Mouse (Mus musculus) neural tube, embryonic 11.5 days (tissue): ENCODE measurements around the gene Gm20388. TPM values are rescaled to one million over a fixed set of nuclear protein-coding genes. Genes with fewer than 3 reads are reported as not detected.

Source experiments
- ATAC-seq: fragments of 200-750 bp; cut with Nextera tagmentation; 2 replicates; pipeline ENCODE4 v1.8.0; 2017; ENCODE audit warnings: moderate number of reproducible peaks, mild to moderate bottlenecking, moderate TSS enrichment, moderate library complexity; ENCODE audit not compliant: insufficient read depth, low FRiP score, low TSS enrichment
- DNase-seq: peaks from one replicate; pipeline ENCODE4 v3.0.0-alpha.2; 2015; ENCODE audit warnings: low spot score
- H3K27ac ChIP-seq: fragments of 300-500 bp; sonication (generic); 2 replicates; pipeline ENCODE4 v1.5.1; 2014; ENCODE audit warnings: low read depth, mild to moderate bottlenecking, low read length
- H3K27me3 ChIP-seq: fragments of 300-500 bp; sonication (generic); 2 replicates; pipeline ENCODE4 v1.6.1; 2014; ENCODE audit warnings: mild to moderate bottlenecking, low read length, mixed read lengths; ENCODE audit not compliant: control insufficient read depth, insufficient read depth
- H3K36me3 ChIP-seq: fragments of 300-500 bp; sonication (generic); 2 replicates; pipeline ENCODE4 v1.6.1; 2014; ENCODE audit warnings: mild to moderate bottlenecking, low read length, moderate library complexity, mixed read lengths; ENCODE audit not compliant: control insufficient read depth, insufficient read depth
- H3K4me1 ChIP-seq: fragments of 300-500 bp; sonication (generic); 2 replicates; pipeline ENCODE4 v1.6.1; 2014; ENCODE audit warnings: low read length, mixed read lengths; ENCODE audit not compliant: control insufficient read depth, insufficient read depth
- H3K4me2 ChIP-seq: fragments of 300-500 bp; sonication (generic); 2 replicates; pipeline ENCODE4 v1.6.1; 2014; ENCODE audit warnings: low read depth, mild to moderate bottlenecking, moderate library complexity
- H3K4me3 ChIP-seq: fragments of 300-500 bp; sonication (generic); 2 replicates; pipeline ENCODE4 v1.5.1; 2014; ENCODE audit warnings: low read depth, low read length
- H3K9ac ChIP-seq: fragments of 300-500 bp; sonication (generic); 2 replicates; pipeline ENCODE4 v1.6.1; 2014; ENCODE audit warnings: mild to moderate bottlenecking, low read length
- H3K9me3 ChIP-seq: fragments of 300-500 bp; sonication (generic); 2 replicates; pipeline ENCODE4 v1.6.1; 2016; ENCODE audit warnings: low read length; ENCODE audit not compliant: control insufficient read depth
- WGBS: fragments of 180-500 bp; shearing (Covaris S2); extraction: QIAGEN DNeasy Blood & Tissue Kit; methylation state at CpG from one replicate; pipeline ENCODE4 v1.1.7; 2014; 5-methylcytosine and 5-hydroxymethylcytosine counted together
- polyA plus RNA-seq: library from polyadenylated mRNA; unstranded; fragments of >200 nt; fragmentation: Nextera tagmentation; extraction: Ambion mirVana; gene quantifications from 2 replicates; pipeline ENCODE4 v1.2.1, GENCODE M21; 2014

The Gm20388 gene
- polyA plus RNA-seq: not detected in 2 replicates

DNA sequence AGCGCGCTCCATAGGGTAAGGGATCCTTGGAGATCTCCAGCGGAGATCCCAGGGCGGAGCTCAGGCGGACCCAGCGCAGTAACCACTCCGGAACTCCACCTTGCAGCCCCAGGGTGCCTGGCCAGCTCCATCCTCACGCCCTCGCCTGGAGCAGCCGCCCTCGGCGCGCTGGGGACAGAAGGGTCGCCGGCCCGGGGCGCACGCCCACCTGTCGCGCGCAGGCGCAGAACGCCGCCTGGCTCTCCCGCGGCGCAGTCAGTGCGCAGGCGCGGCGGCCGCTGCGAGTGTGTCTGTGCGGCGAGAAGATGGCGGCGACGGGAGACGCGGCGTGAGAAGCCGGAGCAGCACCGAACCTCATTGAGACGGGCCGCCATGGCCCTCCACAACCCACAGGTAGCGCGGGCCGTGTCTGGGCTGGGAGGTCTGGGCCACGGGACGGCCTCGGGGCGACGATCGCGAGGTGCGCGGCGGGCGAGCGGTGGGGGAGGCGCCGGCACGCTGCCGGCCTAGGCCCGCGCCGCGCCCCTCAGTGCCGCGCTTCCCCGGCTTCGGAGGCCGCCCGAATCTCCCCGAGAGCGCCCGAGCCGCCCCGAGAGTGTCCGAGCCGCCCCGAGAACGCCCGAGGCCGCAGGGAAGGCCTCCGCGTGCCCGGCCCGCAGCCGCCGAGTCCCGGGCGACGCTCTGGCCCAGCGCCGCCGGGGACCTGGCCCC lies at the start of gene Gm20388:
Gene Gm20388 (plus strand): TSS at position 295 of the 711 bp plus-strand sequence.
- H3K9me3 ChIP-seq: no peaks in the 10 kb centered on the region
- peak within 1 kb of the TSS; percentile 76 for H3K4me2 ChIP-seq
- ATAC-seq (peak; percentile 89), DNase-seq (peak; percentile 96)
- H3K36me3 ChIP-seq: no peaks in the 10 kb centered on the region
- H3K27ac ChIP-seq: peak within 1 kb of the TSS; percentile 80
- WGBS: under 1% methylated on average over 51 of the region's 97 CpGs
- H3K4me1 ChIP-seq: peaks cover 22% of the 10 kb centered on the region
- H3K4me3 ChIP-seq: peak within 1 kb of the TSS; percentile 89
- no peaks in the 10 kb centered on the region for H3K27me3 ChIP-seq
- peak within 1 kb of the TSS; percentile 92 for H3K9ac ChIP-seq

DNA sequence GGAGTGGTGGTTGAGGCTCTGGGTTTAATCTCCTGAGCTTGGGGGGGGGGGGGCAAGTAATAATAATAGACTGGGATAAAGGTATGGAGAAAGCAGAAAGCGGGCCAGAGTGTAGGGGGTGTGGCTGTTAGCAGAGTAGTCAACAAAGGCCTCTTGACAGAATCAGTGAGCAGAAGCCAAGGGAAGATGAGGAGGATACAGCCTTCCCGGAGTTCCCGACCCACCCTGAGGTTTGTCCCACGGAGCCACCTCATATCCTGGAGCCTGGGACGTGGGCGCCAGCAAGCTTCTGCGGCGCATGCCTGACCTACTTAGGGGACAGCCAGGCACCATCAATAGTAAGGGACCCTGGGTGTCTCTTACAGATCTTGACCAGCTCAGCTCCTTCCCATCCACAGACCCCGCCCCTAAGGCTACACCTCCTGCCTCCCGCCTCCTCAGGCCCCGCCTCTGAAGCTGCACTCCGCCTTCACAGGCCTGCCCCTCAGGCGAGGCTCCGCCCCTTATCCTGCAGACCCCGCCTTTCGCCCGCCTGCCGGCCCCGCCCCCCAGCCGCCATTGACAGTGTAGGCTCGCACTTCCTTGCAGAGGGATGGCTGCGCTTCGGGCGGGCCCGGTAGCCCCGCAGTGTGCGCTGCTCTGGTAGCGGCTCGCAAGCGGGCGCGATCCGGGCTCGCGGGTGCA lies 48.8 kb upstream of the Gm20388 start, which contains the start of gene Klhl36:
Gene Klhl36 (plus strand): TSS at position 561 of the 684 bp plus-strand sequence.
- 1% methylated on average over 34 of the region's 35 CpGs for WGBS
- Histone ChIP-seq H3K9me3 (no peaks in the 10 kb centered on the region), H3K4me3 (peak within 1 kb of the TSS; percentile 65), H3K4me1 (no peaks in the 10 kb centered on the region), H3K27ac (no peak within 1 kb of the TSS), H3K27me3 (0 out of 2 replicates have a peak, but pooled peaks cover 3% of the 10 kb centered on the region), H3K4me2 (peak within 1 kb of the TSS; percentile 64), H3K9ac (peak within 1 kb of the TSS; percentile 71), H3K36me3 (no peaks in the 10 kb centered on the region)
- DNase-seq: peak; percentile 95
- peak; percentile 95 for ATAC-seq

DNA sequence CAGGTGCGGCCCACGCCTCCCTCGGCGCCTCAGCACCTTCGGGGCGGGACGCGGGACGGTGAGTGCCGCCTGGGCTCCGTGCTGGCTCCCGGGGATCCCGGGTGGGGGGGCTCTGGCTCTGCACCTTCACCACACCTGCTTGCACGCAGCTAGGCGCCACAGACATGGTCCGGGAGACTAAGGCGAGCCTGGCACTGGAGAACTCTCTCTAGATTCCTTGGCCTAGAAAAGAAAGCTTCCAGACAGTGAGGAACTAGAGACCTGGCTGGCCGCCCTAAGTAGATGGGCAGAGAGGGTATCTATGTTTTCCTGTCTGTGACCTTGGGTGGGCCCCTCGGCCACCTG lies 48.3 kb upstream of the Gm20388 start:
- 0 out of 2 replicates have a peak, but pooled peaks cover 3% of the 10 kb centered on the region for H3K27me3 ChIP-seq
- peak overlapping the region; percentile 71 for H3K9ac ChIP-seq
- no peaks in the 10 kb centered on the region for H3K9me3 ChIP-seq
- ATAC-seq (no peak; the same call in 1 of the 2 replicates), DNase-seq (no peak)
- peak overlapping the region; percentile 64 for H3K4me2 ChIP-seq
- peak overlapping the region; percentile 65 for H3K4me3 ChIP-seq
- WGBS: 2% methylated on average over 19 of the region's 19 CpGs
- H3K27ac ChIP-seq: no peak overlapping the region
- H3K4me1 ChIP-seq: no peaks in the 10 kb centered on the region
- H3K36me3 ChIP-seq: no peaks in the 10 kb centered on the region

DNA sequence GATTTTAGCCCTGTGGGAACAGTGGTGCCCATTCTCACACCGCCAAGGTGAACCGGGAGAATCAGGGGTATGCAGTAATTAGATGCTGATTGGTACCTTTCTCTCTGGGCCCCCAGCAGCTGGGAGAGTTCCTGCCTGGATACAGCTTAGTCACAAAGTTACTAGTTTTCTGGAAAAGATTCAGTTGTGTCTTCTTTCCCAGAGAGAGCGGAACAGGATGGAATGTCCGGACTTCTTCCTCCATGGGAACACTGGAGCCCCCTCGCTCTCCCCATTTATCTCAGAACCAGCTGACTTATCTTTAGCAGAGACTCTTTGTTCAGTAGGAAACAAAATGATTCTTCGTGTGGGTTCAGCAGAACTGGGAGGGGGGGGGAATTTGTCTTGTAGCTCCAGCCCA lies 47.9 kb upstream of the Gm20388 start:
- Histone ChIP-seq H3K9me3 (no peaks in the 10 kb centered on the region), H3K27me3 (0 out of 2 replicates have a peak, but pooled peaks cover 3% of the 10 kb centered on the region), H3K4me1 (no peaks in the 10 kb centered on the region), H3K36me3 (no peaks in the 10 kb centered on the region), H3K4me2 (peak overlapping the region; percentile 64), H3K27ac (no peak overlapping the region), H3K9ac (peak overlapping the region; percentile 71), H3K4me3 (peak overlapping the region; percentile 65)
- WGBS: 15% methylated on average over 6 of the region's 6 CpGs
- no peak for DNase-seq
- ATAC-seq: no peak

DNA sequence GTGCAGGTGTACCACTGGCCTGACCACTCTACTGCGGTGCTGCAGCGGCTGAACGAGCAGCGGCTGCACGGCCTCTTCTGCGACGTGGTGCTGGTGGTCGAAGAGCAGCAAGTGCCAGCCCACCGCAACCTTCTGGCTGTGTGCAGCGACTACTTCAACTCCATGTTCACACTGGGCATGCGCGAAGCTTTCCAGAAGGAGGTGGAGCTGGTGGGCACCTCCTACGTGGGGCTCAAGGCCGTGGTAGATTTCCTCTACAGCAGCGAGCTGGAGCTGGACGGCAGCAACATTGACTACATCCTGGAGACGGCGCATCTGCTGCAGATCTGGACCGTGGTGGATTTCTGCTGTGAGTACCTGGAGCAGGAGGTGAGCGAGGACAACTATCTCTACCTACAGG lies 41.0 kb upstream of the Gm20388 start:
- Histone ChIP-seq H3K27me3 (no peaks in the 10 kb centered on the region), H3K36me3 (peaks cover 15% of the 10 kb centered on the region), H3K4me3 (no peak overlapping the region), H3K4me1 (no peaks in the 10 kb centered on the region), H3K9ac (no peak overlapping the region), H3K27ac (no peak overlapping the region), H3K4me2 (no peak overlapping the region), H3K9me3 (0 out of 2 replicates have a peak, but pooled peaks cover 3% of the 10 kb centered on the region)
- DNase-seq (no peak), ATAC-seq (no peak)
- 79% methylated on average over 20 of the region's 20 CpGs for WGBS

DNA sequence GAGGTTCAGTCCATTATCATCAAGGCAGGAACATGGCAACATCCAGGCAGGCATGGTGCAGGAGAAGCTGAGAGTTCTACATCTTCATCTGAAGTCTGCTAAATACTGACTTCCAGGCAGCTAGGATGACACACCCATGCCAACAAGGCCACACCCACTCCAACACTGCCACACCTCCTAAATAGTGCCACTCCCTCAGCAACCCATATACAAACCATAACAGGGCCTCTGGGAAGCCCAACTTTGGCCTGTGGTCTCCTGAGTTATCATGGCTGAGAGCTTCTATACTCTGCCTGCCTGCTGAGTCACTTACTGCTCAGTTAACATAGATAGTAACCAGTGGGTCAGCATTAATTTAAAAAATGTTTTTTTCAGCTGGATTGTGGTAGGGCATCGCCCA lies 37.5 kb upstream of the Gm20388 start:
- Histone ChIP-seq H3K4me2 (no peak overlapping the region), H3K9ac (no peak overlapping the region), H3K9me3 (0 out of 2 replicates have a peak, but pooled peaks cover 3% of the 10 kb centered on the region), H3K4me1 (no peaks in the 10 kb centered on the region), H3K27me3 (no peaks in the 10 kb centered on the region), H3K4me3 (no peak overlapping the region), H3K27ac (no peak overlapping the region), H3K36me3 (peaks cover 18% of the 10 kb centered on the region)
- DNase-seq (no peak), ATAC-seq (no peak)
- WGBS: 96% methylated on average over 1 of the region's 1 CpGs

DNA sequence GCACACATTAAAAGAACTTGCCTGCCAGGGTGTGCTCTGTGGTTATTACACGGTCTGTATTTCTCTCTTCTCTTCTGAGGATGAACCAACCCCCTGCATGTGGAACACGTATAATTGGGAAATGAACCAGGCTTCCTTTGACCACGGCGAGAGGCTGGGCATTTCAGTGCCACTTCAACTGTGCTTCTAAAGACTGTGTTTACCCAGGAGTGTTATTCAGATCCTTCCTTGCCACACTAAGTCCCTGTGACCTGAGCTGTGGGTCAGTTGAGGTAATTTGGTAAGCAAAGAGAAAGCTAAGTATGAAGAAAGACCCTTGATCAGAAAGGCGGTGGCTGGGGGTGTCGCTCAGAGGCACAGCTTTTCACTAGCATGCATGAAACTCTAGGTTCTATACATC lies 29.3 kb upstream of the Gm20388 start:
- Histone ChIP-seq H3K4me1 (0 out of 2 replicates have a peak, but pooled peaks cover 2% of the 10 kb centered on the region), H3K27ac (no peak overlapping the region), H3K9ac (no peak overlapping the region), H3K36me3 (0 out of 2 replicates have a peak, but pooled peaks cover 3% of the 10 kb centered on the region), H3K27me3 (no peaks in the 10 kb centered on the region), H3K9me3 (no peaks in the 10 kb centered on the region), H3K4me2 (no peak overlapping the region), H3K4me3 (no peak overlapping the region)
- ATAC-seq (no peak), DNase-seq (no peak)
- WGBS: 83% methylated on average over 6 of the region's 6 CpGs

DNA sequence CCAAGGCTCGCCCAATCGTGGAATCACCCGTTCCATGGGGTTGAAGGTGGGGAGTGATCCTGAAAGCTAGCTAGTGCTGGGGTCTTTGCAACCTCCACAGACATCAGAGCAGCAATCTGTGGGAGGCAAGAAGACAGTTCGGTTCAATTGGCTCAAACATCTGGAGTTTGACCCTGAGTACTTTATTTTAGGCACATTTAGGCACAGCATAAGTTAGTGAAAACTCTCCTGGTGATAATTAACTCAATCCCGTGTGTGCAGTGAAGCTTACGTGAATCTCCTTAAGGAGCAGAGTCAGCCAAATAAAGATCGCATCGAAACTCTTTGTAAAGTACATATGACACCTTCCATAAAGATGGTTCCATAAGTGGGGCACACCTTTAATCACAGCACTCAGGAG lies 28.7 kb upstream of the Gm20388 start:
- no peak overlapping the region for H3K4me3 ChIP-seq
- no peak for ATAC-seq

More for the DNA sequence above, 28.7 kb upstream of the Gm20388 start:
- no peaks in the 10 kb centered on the region for H3K9me3 ChIP-seq
- 77% methylated on average over 8 of the region's 8 CpGs for WGBS
- 0 out of 2 replicates have a peak, but pooled peaks cover 2% of the 10 kb centered on the region for H3K4me1 ChIP-seq
- DNase-seq: no peak
- H3K36me3 ChIP-seq: 0 out of 2 replicates have a peak, but pooled peaks cover 1% of the 10 kb centered on the region
- no peak overlapping the region for H3K4me2 ChIP-seq
- no peak overlapping the region for H3K27ac ChIP-seq
- H3K27me3 ChIP-seq: no peaks in the 10 kb centered on the region
- no peak overlapping the region for H3K9ac ChIP-seq
